Mouse (Mus musculus): ENCODE measurements around the gene Bend3. TPM values are rescaled to one million over a fixed set of nuclear protein-coding genes. Genes with fewer than 3 reads are reported as not detected.

The Bend3 gene
- polyA plus RNA-seq, 1 experiment from 2014 or later: 3.2 TPM

DNA sequence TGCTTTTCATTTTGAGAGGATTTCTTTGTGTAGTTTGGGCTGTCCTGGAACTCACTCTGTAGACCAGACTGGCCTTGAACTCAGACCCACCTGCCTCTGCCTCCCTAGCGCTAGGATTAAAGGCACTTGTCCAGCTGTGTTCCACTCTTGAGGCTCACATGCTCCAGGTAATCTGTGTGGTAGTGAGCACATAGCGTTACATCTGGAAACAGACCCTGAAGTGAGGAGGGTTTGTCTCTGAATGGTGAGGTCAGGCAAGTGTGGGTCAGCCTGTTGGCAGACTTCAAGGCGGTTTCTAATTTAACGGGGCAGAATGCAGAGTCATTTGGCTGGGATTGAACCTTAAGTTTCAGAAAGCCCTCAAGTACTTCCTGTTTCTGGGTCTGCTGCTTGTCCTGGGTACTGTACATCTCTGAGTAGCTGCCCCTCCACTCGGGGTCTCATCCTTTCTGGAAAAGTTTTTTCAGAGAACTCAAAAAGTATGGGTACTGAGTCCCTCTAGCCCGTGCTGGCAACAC, 7.2 kb downstream of the Bend3 start:
- peaks cover 13% of the 10 kb centered on the region for H3K4me1 ChIP-seq (ENCODE audit: control insufficient read depth, insufficient read depth, low read length)
- no peaks in the 10 kb centered on the region for H3K36me3 ChIP-seq (ENCODE audit: control insufficient read depth, insufficient read depth, low read length)
- no peak overlapping the region for H3K9ac ChIP-seq (ENCODE audit: low read length)
- DNase-seq (ENCODE audit: low spot score) (no peak), ATAC-seq (no peak)
- H3K9me3 ChIP-seq (replicated peaks; ENCODE audit: control insufficient read depth, low read length): no peaks in the 10 kb centered on the region
- no peak overlapping the region for H3K4me2 ChIP-seq (ENCODE audit: low read length)
- H3K27ac ChIP-seq (ENCODE audit: low read depth, low read length): no peak overlapping the region
- no peak overlapping the region for H3K4me3 ChIP-seq (ENCODE audit: low read depth, low read length)
- no peaks in the 10 kb centered on the region for H3K27me3 ChIP-seq (replicated peaks; ENCODE audit: control insufficient read depth, insufficient read depth, low read length)
- WGBS: 89% methylated on average over 6 of the region's 6 CpGs

DNA sequence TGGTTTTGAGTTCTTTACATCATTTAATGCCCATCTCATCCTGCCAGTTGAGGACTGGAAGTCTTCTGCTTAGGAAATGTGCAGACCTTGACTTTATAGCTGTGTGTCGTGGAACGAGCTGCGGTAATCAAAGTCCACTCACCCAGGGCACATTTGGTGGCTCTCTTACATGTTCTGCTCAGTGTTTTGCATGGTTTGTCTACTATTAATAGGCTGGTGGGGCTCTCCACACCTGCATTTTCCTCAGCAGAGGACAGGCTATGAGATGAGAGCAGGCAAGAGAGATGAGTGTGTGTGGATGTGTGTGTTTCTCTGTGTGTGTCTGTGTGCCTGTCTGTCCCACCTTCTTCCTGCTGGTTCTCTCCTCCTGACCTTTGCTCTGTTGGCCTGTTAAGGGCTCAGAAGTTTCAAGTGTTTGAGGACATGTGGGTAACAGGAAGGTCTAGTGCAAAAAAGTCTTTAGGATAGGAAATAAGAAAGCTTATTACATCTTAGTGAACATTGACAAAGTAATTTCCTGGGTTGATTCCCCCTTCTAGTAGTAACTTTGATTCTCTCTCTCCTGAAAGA, 8.9 kb downstream of the Bend3 start:
- ATAC-seq: no peak
- Histone ChIP-seq H3K9ac (ENCODE audit: low read length) (no peak overlapping the region), H3K4me1 (ENCODE audit: control insufficient read depth, insufficient read depth, low read length) (peaks cover 6% of the 10 kb centered on the region; the same call in 1 of the 2 replicates)

DNA sequence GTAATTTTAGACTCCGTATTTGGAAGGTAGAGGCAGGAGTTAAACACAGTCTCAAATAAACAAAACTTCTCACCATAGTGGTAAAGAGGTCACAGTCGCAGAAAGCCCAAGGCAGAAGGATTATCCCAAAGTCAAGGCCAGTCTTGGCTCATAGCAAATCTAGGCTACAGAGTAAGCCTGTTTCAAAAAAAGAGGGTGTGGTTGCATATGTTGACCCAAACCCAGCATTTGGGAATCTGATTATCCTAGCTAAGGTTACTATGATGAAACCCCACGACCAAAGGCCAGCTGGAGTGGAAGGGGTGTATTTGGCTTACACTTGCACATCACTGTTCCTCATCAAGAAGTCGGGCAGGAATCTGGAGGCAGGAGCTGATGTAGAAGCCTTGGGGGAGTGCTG, 9.6 kb downstream of the Bend3 start:
- Histone ChIP-seq H3K4me1 (ENCODE audit: control insufficient read depth, insufficient read depth, low read length) (peaks cover 4% of the 10 kb centered on the region; the same call in 1 of the 2 replicates), H3K4me2 (ENCODE audit: low read length) (no peak overlapping the region), H3K9me3 (replicated peaks; ENCODE audit: control insufficient read depth, low read length) (no peaks in the 10 kb centered on the region), H3K27me3 (replicated peaks; ENCODE audit: control insufficient read depth, insufficient read depth, low read length) (no peaks in the 10 kb centered on the region), H3K4me3 (ENCODE audit: low read depth, low read length) (no peak overlapping the region), H3K27ac (ENCODE audit: low read depth, low read length) (no peak overlapping the region), H3K36me3 (ENCODE audit: control insufficient read depth, insufficient read depth, low read length) (no peaks in the 10 kb centered on the region), H3K9ac (ENCODE audit: low read length) (no peak overlapping the region)
- WGBS: 90% methylated on average over 4 of the region's 4 CpGs
- DNase-seq (ENCODE audit: low spot score) (no peak), ATAC-seq (no peak)

More for the DNA sequence above, 8.9 kb downstream of the Bend3 start:
- H3K27me3 ChIP-seq (replicated peaks; ENCODE audit: control insufficient read depth, insufficient read depth, low read length): no peaks in the 10 kb centered on the region
- no peaks in the 10 kb centered on the region for H3K9me3 ChIP-seq (replicated peaks; ENCODE audit: control insufficient read depth, low read length)
- 91% methylated on average over 3 of the region's 3 CpGs for WGBS
- no peak overlapping the region for H3K27ac ChIP-seq (ENCODE audit: low read depth, low read length)
- no peak overlapping the region for H3K4me3 ChIP-seq (ENCODE audit: low read depth, low read length)
- H3K4me2 ChIP-seq (ENCODE audit: low read length): no peak overlapping the region
- H3K36me3 ChIP-seq (ENCODE audit: control insufficient read depth, insufficient read depth, low read length): no peaks in the 10 kb centered on the region
- no peak for DNase-seq (ENCODE audit: low spot score)

DNA sequence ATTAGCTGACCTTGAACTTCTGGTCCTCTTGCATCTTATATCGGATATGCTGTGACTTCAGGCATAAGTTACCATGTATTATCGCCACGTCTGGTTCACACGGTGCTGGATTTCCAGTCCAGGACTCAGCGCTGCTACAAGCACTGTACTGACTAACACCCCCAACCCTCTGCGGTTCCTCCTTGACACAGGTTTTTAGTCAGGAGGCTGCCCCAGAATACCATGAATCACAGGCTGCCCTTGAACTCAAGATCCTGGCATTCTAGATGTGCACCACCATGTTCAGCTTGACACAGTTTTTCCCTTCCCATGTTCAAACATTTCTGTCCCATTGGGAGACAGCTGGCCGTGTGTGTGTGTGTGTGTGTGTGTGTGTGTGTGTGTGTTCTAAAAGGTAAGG, 10.5 kb downstream of the Bend3 start:
- H3K9ac ChIP-seq (ENCODE audit: low read length): no peak overlapping the region
- H3K36me3 ChIP-seq (ENCODE audit: control insufficient read depth, insufficient read depth, low read length): peaks cover 2% of the 10 kb centered on the region; the same call in 1 of the 2 replicates
- ATAC-seq (no peak), DNase-seq (ENCODE audit: low spot score) (no peak)
- H3K4me3 ChIP-seq (ENCODE audit: low read depth, low read length): no peak overlapping the region
- H3K4me1 ChIP-seq (ENCODE audit: control insufficient read depth, insufficient read depth, low read length): no peaks in the 10 kb centered on the region
- no peaks in the 10 kb centered on the region for H3K9me3 ChIP-seq (replicated peaks; ENCODE audit: control insufficient read depth, low read length)
- H3K27ac ChIP-seq (ENCODE audit: low read depth, low read length): no peak overlapping the region
- no peaks in the 10 kb centered on the region for H3K27me3 ChIP-seq (replicated peaks; ENCODE audit: control insufficient read depth, insufficient read depth, low read length)
- 87% methylated on average over 7 of the region's 7 CpGs for WGBS
- no peak overlapping the region for H3K4me2 ChIP-seq (ENCODE audit: low read length)

DNA sequence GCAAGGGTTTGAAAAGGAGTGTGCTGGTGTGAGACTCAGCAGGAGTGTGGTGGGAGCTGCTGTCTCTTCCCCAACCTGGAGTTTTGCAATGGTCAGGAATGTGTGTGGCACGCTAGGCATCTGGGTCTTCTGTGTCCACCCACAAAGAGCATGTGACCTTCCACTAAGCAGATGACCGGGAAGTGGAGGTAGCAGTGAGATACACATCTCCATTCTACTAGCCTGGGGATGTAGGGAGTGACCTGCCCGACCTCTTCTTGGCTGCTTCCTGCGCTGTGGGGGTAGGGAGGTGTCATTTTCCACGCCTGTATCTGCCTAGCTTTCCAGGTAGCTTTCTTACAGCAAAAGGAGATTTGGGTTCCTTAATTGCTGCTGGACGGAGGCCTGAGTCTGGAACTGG, 10.9 kb downstream of the Bend3 start:
- H3K4me2 ChIP-seq (ENCODE audit: low read length): no peak overlapping the region
- 78% methylated on average over 6 of the region's 6 CpGs for WGBS
- no peak overlapping the region for H3K9ac ChIP-seq (ENCODE audit: low read length)
- no peaks in the 10 kb centered on the region for H3K4me1 ChIP-seq (ENCODE audit: control insufficient read depth, insufficient read depth, low read length)
- ATAC-seq (no peak), DNase-seq (ENCODE audit: low spot score) (no peak)
- H3K4me3 ChIP-seq (ENCODE audit: low read depth, low read length): no peak overlapping the region
- H3K36me3 ChIP-seq (ENCODE audit: control insufficient read depth, insufficient read depth, low read length): peaks cover 6% of the 10 kb centered on the region; the same call in 1 of the 2 replicates
- no peak overlapping the region for H3K27ac ChIP-seq (ENCODE audit: low read depth, low read length)
- H3K27me3 ChIP-seq (replicated peaks; ENCODE audit: control insufficient read depth, insufficient read depth, low read length): no peaks in the 10 kb centered on the region
- H3K9me3 ChIP-seq (replicated peaks; ENCODE audit: control insufficient read depth, low read length): no peaks in the 10 kb centered on the region

DNA sequence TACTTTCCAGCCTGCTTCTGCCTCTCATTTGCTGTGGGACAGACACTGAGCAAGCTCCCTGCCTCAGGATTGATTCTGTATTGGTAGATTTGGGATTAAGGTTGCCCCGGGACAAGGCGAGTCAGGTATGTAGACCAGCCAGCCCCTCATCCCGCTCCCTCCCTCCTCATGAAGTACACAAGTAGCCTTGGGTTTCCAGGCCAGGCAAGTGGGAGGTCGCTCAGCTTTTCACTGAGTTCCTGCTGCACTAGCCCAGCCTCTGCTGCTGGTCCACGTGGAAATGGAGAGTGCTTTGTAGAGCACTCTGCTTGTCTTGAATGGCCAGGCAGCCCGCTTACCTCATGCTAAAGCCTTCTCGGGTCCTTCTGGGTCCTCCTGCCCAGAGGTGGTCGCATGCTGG, 11.4 kb downstream of the Bend3 start:
- Histone ChIP-seq H3K4me1 (ENCODE audit: control insufficient read depth, insufficient read depth, low read length) (no peaks in the 10 kb centered on the region), H3K4me2 (ENCODE audit: low read length) (no peak overlapping the region), H3K9me3 (replicated peaks; ENCODE audit: control insufficient read depth, low read length) (no peaks in the 10 kb centered on the region), H3K9ac (ENCODE audit: low read length) (no peak overlapping the region), H3K36me3 (ENCODE audit: control insufficient read depth, insufficient read depth, low read length) (peaks cover 11% of the 10 kb centered on the region; the same call in 1 of the 2 replicates), H3K4me3 (ENCODE audit: low read depth, low read length) (no peak overlapping the region), H3K27me3 (replicated peaks; ENCODE audit: control insufficient read depth, insufficient read depth, low read length) (no peaks in the 10 kb centered on the region), H3K27ac (ENCODE audit: low read depth, low read length) (no peak overlapping the region)
- ATAC-seq: no peak
- no peak for DNase-seq (ENCODE audit: low spot score)
- WGBS: 75% methylated on average over 8 of the region's 8 CpGs

DNA sequence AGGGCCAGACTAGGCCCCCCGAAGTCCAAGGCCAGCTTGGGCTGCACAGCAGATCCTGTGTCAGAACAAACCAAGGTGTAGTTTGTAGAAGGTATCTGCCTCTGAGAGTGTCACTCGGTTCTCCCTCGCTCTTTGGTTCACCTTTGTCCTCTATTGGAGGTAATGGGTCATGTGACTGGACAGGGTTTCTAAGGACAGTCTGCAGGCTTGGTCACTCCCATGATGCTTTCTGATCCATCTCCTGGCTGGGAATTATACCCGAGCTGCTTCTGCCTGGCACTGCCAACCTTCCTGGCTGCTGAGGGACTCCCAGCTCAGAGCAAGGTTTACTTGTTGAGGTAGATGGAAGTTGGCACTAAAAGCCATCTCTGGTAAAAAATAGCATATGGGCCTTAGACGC, 12.2 kb downstream of the Bend3 start:
- H3K4me3 ChIP-seq (ENCODE audit: low read depth, low read length): no peak overlapping the region
- no peak overlapping the region for H3K4me2 ChIP-seq (ENCODE audit: low read length)
- 82% methylated on average over 5 of the region's 5 CpGs for WGBS
- no peak overlapping the region for H3K27ac ChIP-seq (ENCODE audit: low read depth, low read length)
- H3K4me1 ChIP-seq (ENCODE audit: control insufficient read depth, insufficient read depth, low read length): no peaks in the 10 kb centered on the region
- DNase-seq (ENCODE audit: low spot score): no peak
- ATAC-seq: no peak
- H3K27me3 ChIP-seq (replicated peaks; ENCODE audit: control insufficient read depth, insufficient read depth, low read length): no peaks in the 10 kb centered on the region
- H3K9me3 ChIP-seq (replicated peaks; ENCODE audit: control insufficient read depth, low read length): no peaks in the 10 kb centered on the region
- peaks cover 19% of the 10 kb centered on the region; the same call in 1 of the 2 replicates for H3K36me3 ChIP-seq (ENCODE audit: control insufficient read depth, insufficient read depth, low read length)
- H3K9ac ChIP-seq (ENCODE audit: low read length): no peak overlapping the region

DNA sequence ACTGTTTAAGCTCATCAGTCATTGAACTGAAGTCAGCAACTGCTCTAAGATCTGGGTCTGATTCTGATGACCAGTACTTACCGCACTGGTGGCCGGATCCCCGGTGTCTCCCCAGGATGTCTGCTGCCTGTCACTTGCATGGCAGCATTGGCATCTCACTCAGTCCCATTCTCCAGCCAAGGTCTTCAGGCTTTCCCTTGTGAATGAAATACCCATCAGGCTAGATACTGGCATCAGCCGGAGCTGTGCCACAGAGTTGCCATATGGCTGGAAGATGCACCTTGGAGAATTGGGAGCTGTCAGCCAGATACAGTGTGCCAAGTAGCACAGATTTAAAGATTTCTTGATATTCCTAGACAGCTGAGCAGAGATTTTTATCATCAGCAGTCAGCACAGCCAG, 24.0 kb downstream of the Bend3 start:
- no peaks in the 10 kb centered on the region for H3K9me3 ChIP-seq (replicated peaks; ENCODE audit: control insufficient read depth, low read length)
- H3K27ac ChIP-seq (ENCODE audit: low read depth, low read length): no peak overlapping the region
- DNase-seq (ENCODE audit: low spot score): peak; percentile 63
- no peaks in the 10 kb centered on the region for H3K27me3 ChIP-seq (replicated peaks; ENCODE audit: control insufficient read depth, insufficient read depth, low read length)
- 82% methylated on average over 4 of the region's 4 CpGs for WGBS
- ATAC-seq: peak; percentile 75; the same call in 1 of the 2 replicates
- H3K4me3 ChIP-seq (ENCODE audit: low read depth, low read length): no peak overlapping the region
- no peaks in the 10 kb centered on the region for H3K4me1 ChIP-seq (ENCODE audit: control insufficient read depth, insufficient read depth, low read length)
- H3K4me2 ChIP-seq (ENCODE audit: low read length): no peak overlapping the region
- H3K36me3 ChIP-seq (ENCODE audit: control insufficient read depth, insufficient read depth, low read length): peaks cover 35% of the 10 kb centered on the region
- H3K9ac ChIP-seq (ENCODE audit: low read length): no peak overlapping the region

DNA sequence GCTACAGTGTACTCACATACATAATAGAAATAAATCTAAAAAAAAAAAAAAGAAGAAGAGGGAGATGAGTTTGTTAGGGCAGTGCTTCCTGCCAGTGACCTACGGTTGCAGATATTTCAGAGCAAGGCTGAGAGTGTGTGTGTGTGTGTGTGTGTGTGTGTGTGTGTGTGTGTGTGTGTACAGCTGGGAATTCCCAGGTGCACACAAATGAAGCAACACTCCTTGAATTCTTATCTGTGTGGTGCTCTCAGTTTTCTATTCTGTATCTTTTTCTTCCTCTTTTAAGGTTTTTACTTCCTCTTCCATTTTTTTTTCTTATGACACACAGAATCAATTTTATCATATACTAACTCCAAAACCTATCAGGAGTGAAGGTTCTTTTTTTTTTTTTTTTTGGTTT, 25.7 kb downstream of the Bend3 start:
- no peak for ATAC-seq
- 75% methylated on average over 1 of the region's 1 CpGs for WGBS
- DNase-seq (ENCODE audit: low spot score): no peak

More for the DNA sequence above, 25.7 kb downstream of the Bend3 start:
- H3K9ac ChIP-seq (ENCODE audit: low read length): no peak overlapping the region
- H3K9me3 ChIP-seq (replicated peaks; ENCODE audit: control insufficient read depth, low read length): no peaks in the 10 kb centered on the region
- no peak overlapping the region for H3K4me2 ChIP-seq (ENCODE audit: low read length)
- no peak overlapping the region for H3K4me3 ChIP-seq (ENCODE audit: low read depth, low read length)
- H3K36me3 ChIP-seq (ENCODE audit: control insufficient read depth, insufficient read depth, low read length): peaks cover 25% of the 10 kb centered on the region
- H3K27ac ChIP-seq (ENCODE audit: low read depth, low read length): no peak overlapping the region
- no peaks in the 10 kb centered on the region for H3K27me3 ChIP-seq (replicated peaks; ENCODE audit: control insufficient read depth, insufficient read depth, low read length)
- H3K4me1 ChIP-seq (ENCODE audit: control insufficient read depth, insufficient read depth, low read length): no peaks in the 10 kb centered on the region

Data from forebrain, embryonic 14.5 days (tissue).